Mouse (Mus musculus) forebrain, embryonic 16.5 days (tissue): ENCODE data around the gene Dsn1. TPM values are rescaled to one million over a fixed set of nuclear protein-coding genes. Genes with fewer than 3 reads are reported as not detected.

Experiments
- ATAC-seq: fragments of 200-750 bp; cut with Nextera tagmentation; 2 replicates; pipeline ENCODE4 v1.8.0; 2017; ENCODE audit warnings: mild to moderate bottlenecking, moderate library complexity
- H3K27ac ChIP-seq: fragments of 300-500 bp; sonication (generic); 2 replicates; pipeline ENCODE4 v1.5.1; 2014; ENCODE audit warnings: low read length, control low read depth
- H3K27me3 ChIP-seq: fragments of 300-500 bp; sonication (generic); replicated peaks from 2 replicates; pipeline ENCODE4 v1.6.1; 2014; ENCODE audit warnings: low read length; ENCODE audit not compliant: control insufficient read depth, insufficient read depth
- H3K36me3 ChIP-seq: fragments of 300-500 bp; sonication (generic); 2 replicates; pipeline ENCODE4 v1.6.1; 2014; ENCODE audit not compliant: control insufficient read depth, insufficient read depth
- H3K4me1 ChIP-seq: fragments of 300-500 bp; sonication (generic); replicated peaks from 2 replicates; pipeline ENCODE4 v1.6.1; 2014; ENCODE audit warnings: low read length; ENCODE audit not compliant: control insufficient read depth, insufficient read depth
- H3K4me2 ChIP-seq: fragments of 300-500 bp; sonication (generic); 2 replicates; pipeline ENCODE4 v1.6.1; 2014; ENCODE audit warnings: mild to moderate bottlenecking, low read length, control low read depth
- H3K4me3 ChIP-seq: fragments of 300-500 bp; sonication (generic); replicated peaks from 2 replicates; pipeline ENCODE4 v1.5.1; 2014; ENCODE audit warnings: mild to moderate bottlenecking, low read length, control low read depth
- H3K9ac ChIP-seq: fragments of 300-500 bp; sonication (generic); replicated peaks from 2 replicates; pipeline ENCODE4 v1.6.1; 2014; ENCODE audit warnings: low read depth, low read length, control low read depth
- H3K9me3 ChIP-seq: fragments of 300-500 bp; sonication (generic); 2 replicates; pipeline ENCODE4 v1.6.1; 2016; ENCODE audit warnings: low read length; ENCODE audit not compliant: control insufficient read depth
- WGBS: fragments of 180-500 bp; shearing (Covaris S2); extraction: QIAGEN DNeasy Blood & Tissue Kit; methylation state at CpG from one replicate; pipeline ENCODE4 v1.1.7; 2014; 5-methylcytosine and 5-hydroxymethylcytosine counted together
- polyA plus RNA-seq: library from polyadenylated mRNA; unstranded; fragments of >200 nt; fragmentation: Nextera tagmentation; extraction: Ambion mirVana; gene quantifications from 2 replicates; pipeline ENCODE4 v1.2.1, GENCODE M21; 2015

The Dsn1 gene
- polyA plus RNA-seq, 1 experiment from 2014 or later: 20.3 TPM

GRCm38 (mm10) chr2:156981291-156981690 is 25.7 kb downstream of the Dsn1 start:
- Histone ChIP-seq H3K9ac (no peak overlapping the region), H3K4me2 (no peak overlapping the region), H3K27ac (no peak overlapping the region), H3K4me1 (peaks cover 3% of the 10 kb centered on the region; the same call in 1 of the 2 replicates), H3K9me3 (no peaks in the 10 kb centered on the region), H3K36me3 (no peaks in the 10 kb centered on the region), H3K27me3 (no peaks in the 10 kb centered on the region), H3K4me3 (no peak overlapping the region)
- WGBS: 91% methylated on average over 4 of the region's 4 CpGs
- ATAC-seq: no peak

GRCm38 (mm10) chr2:156980059-156980458 is 26.9 kb downstream of the Dsn1 start:
- no peak overlapping the region for H3K27ac ChIP-seq
- H3K4me1 ChIP-seq: peaks cover 3% of the 10 kb centered on the region; the same call in 1 of the 2 replicates
- H3K9me3 ChIP-seq: no peaks in the 10 kb centered on the region
- H3K4me3 ChIP-seq: no peak overlapping the region
- H3K27me3 ChIP-seq: no peaks in the 10 kb centered on the region
- no peak overlapping the region for H3K9ac ChIP-seq
- 88% methylated on average over 2 of the region's 2 CpGs for WGBS
- no peaks in the 10 kb centered on the region for H3K36me3 ChIP-seq
- no peak overlapping the region for H3K4me2 ChIP-seq
- no peak for ATAC-seq

GRCm38 (mm10) chr2:156976711-156977110 is 30.2 kb downstream of the Dsn1 start:
- H3K9me3 ChIP-seq: no peaks in the 10 kb centered on the region
- H3K27me3 ChIP-seq: no peaks in the 10 kb centered on the region
- H3K9ac ChIP-seq: no peak overlapping the region
- H3K27ac ChIP-seq: no peak overlapping the region
- ATAC-seq: no peak
- no peaks in the 10 kb centered on the region for H3K36me3 ChIP-seq
- no peak overlapping the region for H3K4me3 ChIP-seq
- peaks cover 3% of the 10 kb centered on the region; the same call in 1 of the 2 replicates for H3K4me1 ChIP-seq
- no peak overlapping the region for H3K4me2 ChIP-seq

- Histone ChIP-seq H3K9ac (no peak overlapping the region), H3K4me2 (no peak overlapping the region), H3K27ac (no peak overlapping the region), H3K27me3 (no peaks in the 10 kb centered on the region), H3K36me3 (no peaks in the 10 kb centered on the region), H3K4me3 (no peak overlapping the region), H3K4me1 (peaks cover 5% of the 10 kb centered on the region; the same call in 1 of the 2 replicates), H3K9me3 (no peaks in the 10 kb centered on the region)
- 86% methylated on average over 2 of the region's 2 CpGs for WGBS
- no peak for ATAC-seq
These were observed 32.0 kb downstream of the Dsn1 start for GRCm38 (mm10) chr2:156974967-156975366.

GRCm38 (mm10) chr2:156973316-156974100 is 33.4 kb downstream of the Dsn1 start:
- ATAC-seq: no peak
- H3K4me1 ChIP-seq: peaks cover 5% of the 10 kb centered on the region; the same call in 1 of the 2 replicates
- no peaks in the 10 kb centered on the region for H3K27me3 ChIP-seq
- no peak overlapping the region for H3K27ac ChIP-seq
- no peaks in the 10 kb centered on the region for H3K9me3 ChIP-seq
- H3K4me3 ChIP-seq: no peak overlapping the region
- no peaks in the 10 kb centered on the region for H3K36me3 ChIP-seq
- no peak overlapping the region for H3K9ac ChIP-seq
- WGBS: 80% methylated on average over 5 of the region's 5 CpGs
- no peak overlapping the region for H3K4me2 ChIP-seq

- no peak overlapping the region for H3K27ac ChIP-seq
- H3K27me3 ChIP-seq: no peaks in the 10 kb centered on the region
- no peaks in the 10 kb centered on the region for H3K36me3 ChIP-seq
- H3K4me3 ChIP-seq: no peak overlapping the region
- no peak overlapping the region for H3K4me2 ChIP-seq
- H3K4me1 ChIP-seq: 0 out of 2 replicates have a peak, but pooled peaks cover 2% of the 10 kb centered on the region
- no peaks in the 10 kb centered on the region for H3K9me3 ChIP-seq
- ATAC-seq: no peak
- 67% methylated on average over 7 of the region's 7 CpGs for WGBS
- H3K9ac ChIP-seq: no peak overlapping the region
These were observed 36.7 kb downstream of the Dsn1 start for GRCm38 (mm10) chr2:156970253-156970652.

GRCm38 (mm10) chr2:156968501-156968900 is 38.5 kb downstream of the Dsn1 start:
- Histone ChIP-seq H3K4me1 (0 out of 2 replicates have a peak, but pooled peaks cover 2% of the 10 kb centered on the region), H3K36me3 (no peaks in the 10 kb centered on the region), H3K27me3 (no peaks in the 10 kb centered on the region), H3K9ac (no peak overlapping the region), H3K27ac (no peak overlapping the region), H3K9me3 (no peaks in the 10 kb centered on the region), H3K4me2 (no peak overlapping the region), H3K4me3 (no peak overlapping the region)
- no peak for ATAC-seq
- 84% methylated on average over 4 of the region's 4 CpGs for WGBS

- no peak overlapping the region for H3K4me3 ChIP-seq
- no peaks in the 10 kb centered on the region for H3K9me3 ChIP-seq
- H3K9ac ChIP-seq: no peak overlapping the region
- H3K27me3 ChIP-seq: no peaks in the 10 kb centered on the region
- ATAC-seq: no peak
- H3K36me3 ChIP-seq: no peaks in the 10 kb centered on the region
- H3K4me1 ChIP-seq: 0 out of 2 replicates have a peak, but pooled peaks cover 2% of the 10 kb centered on the region
- H3K4me2 ChIP-seq: no peak overlapping the region
- no peak overlapping the region for H3K27ac ChIP-seq
- 84% methylated on average over 6 of the region's 6 CpGs for WGBS
These were observed 39.6 kb downstream of the Dsn1 start for GRCm38 (mm10) chr2:156967388-156967787.

- no peak overlapping the region for H3K4me3 ChIP-seq
- no peaks in the 10 kb centered on the region for H3K4me1 ChIP-seq
- H3K4me2 ChIP-seq: no peak overlapping the region
- no peaks in the 10 kb centered on the region; the same call in 1 of the 2 replicates for H3K36me3 ChIP-seq
- no peaks in the 10 kb centered on the region for H3K27me3 ChIP-seq
- H3K9me3 ChIP-seq: no peaks in the 10 kb centered on the region
- ATAC-seq: no peak
- WGBS: 92% methylated on average over 7 of the region's 7 CpGs
- no peak overlapping the region for H3K27ac ChIP-seq
- H3K9ac ChIP-seq: no peak overlapping the region
These were observed 43.1 kb downstream of the Dsn1 start for GRCm38 (mm10) chr2:156963891-156964290.
